Mouse (Mus musculus) heart, embryonic 16.5 days (tissue): Measurements from ENCODE around the gene Doc2b. TPM values are rescaled to one million over a fixed set of nuclear protein-coding genes. Genes with fewer than 3 reads are reported as not detected.

Experiments used
- ATAC-seq: fragments of 200-750 bp; cut with Nextera tagmentation; replicated peaks from 2 replicates; pipeline ENCODE4 v1.8.0; 2017; ENCODE audit warnings: moderate number of reproducible peaks; ENCODE audit not compliant: insufficient read depth, low FRiP score; ENCODE audit errors: extremely low read depth
- H3K27ac ChIP-seq: fragments of 300-500 bp; sonication (generic); 2 replicates; pipeline ENCODE4 v1.5.1; 2014; ENCODE audit warnings: mild to moderate bottlenecking, low read length, control low read depth, moderate library complexity
- H3K27me3 ChIP-seq: fragments of 300-500 bp; sonication (generic); 2 replicates; pipeline ENCODE4 v1.6.1; 2014; ENCODE audit warnings: low read length, mixed read lengths; ENCODE audit not compliant: control insufficient read depth, insufficient read depth
- H3K36me3 ChIP-seq: fragments of 300-500 bp; sonication (generic); 2 replicates; pipeline ENCODE4 v1.6.1; 2014; ENCODE audit not compliant: control insufficient read depth, insufficient read depth
- H3K4me1 ChIP-seq: fragments of 300-500 bp; sonication (generic); 2 replicates; pipeline ENCODE4 v1.6.1; 2014; ENCODE audit warnings: low read length, mixed read lengths; ENCODE audit not compliant: control insufficient read depth, insufficient read depth
- H3K4me2 ChIP-seq: fragments of 300-500 bp; sonication (generic); 2 replicates; pipeline ENCODE4 v1.6.1; 2014; ENCODE audit warnings: low read depth, mild to moderate bottlenecking, control low read depth, low read length
- H3K4me3 ChIP-seq: fragments of 300-500 bp; sonication (generic); 2 replicates; pipeline ENCODE4 v1.5.1; 2014; ENCODE audit warnings: mild to moderate bottlenecking, control low read depth, low read length
- H3K9ac ChIP-seq: fragments of 300-500 bp; sonication (generic); 2 replicates; pipeline ENCODE4 v1.6.1; 2014; ENCODE audit warnings: low read length, control low read depth
- H3K9me3 ChIP-seq: fragments of 300-500 bp; sonication (generic); replicated peaks from 2 replicates; pipeline ENCODE4 v1.6.1; 2016; ENCODE audit warnings: low read length; ENCODE audit not compliant: control insufficient read depth
- WGBS: fragments of 180-500 bp; shearing (Covaris S2); extraction: QIAGEN DNeasy Blood & Tissue Kit; methylation state at CpG from one replicate; pipeline ENCODE4 v1.1.7; 2014; 5-methylcytosine and 5-hydroxymethylcytosine counted together
- polyA plus RNA-seq: library from polyadenylated mRNA; unstranded; fragments of >200 nt; fragmentation: Nextera tagmentation; extraction: Ambion mirVana; gene quantifications from 2 replicates; pipeline ENCODE4 v1.2.1, GENCODE M21; 2015

The Doc2b gene
- polyA plus RNA-seq, 1 experiment from 2014 or later, result 0.18 TPM

DNA sequence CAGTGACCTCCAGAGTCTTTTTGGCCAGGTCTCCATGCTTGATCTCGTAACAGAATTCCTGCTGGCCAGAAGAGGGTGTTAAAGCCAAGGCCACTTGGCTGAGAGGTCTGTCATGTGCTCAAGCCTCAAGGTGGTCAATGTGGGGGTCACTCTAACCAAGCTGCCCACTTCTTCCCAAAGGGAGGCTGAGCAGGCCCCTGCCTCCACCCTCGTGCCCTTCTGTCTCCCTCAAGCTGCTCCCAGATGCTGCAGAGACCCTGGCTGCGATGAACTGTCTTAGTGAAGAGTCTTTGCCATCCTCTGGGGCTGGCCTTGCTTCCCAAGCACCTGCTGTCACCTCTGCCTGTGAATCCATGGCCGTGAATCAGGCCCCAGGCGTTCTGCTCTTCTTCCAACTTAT is 23.3 kb downstream of the Doc2b start:
- ATAC-seq, result no peak

DNA sequence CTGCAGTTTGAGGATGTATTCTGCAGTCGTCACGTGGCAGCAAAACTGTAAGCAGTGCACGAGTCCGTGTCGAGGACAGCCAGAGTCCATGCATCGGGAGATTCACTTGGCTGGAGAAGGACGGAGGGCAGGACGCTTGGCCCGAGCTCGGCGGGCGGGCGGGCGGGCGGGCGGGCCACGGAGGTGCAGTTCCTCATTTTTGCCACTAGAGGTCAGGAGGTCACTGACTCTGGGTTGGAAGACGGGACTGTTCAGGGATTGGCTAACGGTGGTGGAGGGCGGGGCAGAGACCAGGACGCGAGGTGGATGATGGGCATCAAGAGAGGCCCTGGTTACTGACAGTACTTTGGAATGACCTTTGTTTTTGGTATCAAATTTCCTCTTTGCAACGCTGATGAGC is 26.6 kb downstream of the Doc2b start:
- peak overlapping the region; percentile 33 for H3K4me3 ChIP-seq
- H3K27me3 ChIP-seq, result no peaks in the 10 kb centered on the region
- H3K9ac ChIP-seq, result peak overlapping the region; percentile 49; the same call in 1 of the 2 replicates
- peak overlapping the region; percentile 46 for H3K27ac ChIP-seq
- H3K36me3 ChIP-seq, result peaks cover 18% of the 10 kb centered on the region
- no peaks in the 10 kb centered on the region for H3K9me3 ChIP-seq
- H3K4me2 ChIP-seq, result peak overlapping the region; percentile 64
- H3K4me1 ChIP-seq, result peaks cover 11% of the 10 kb centered on the region
- ATAC-seq, result peak; percentile 93
- WGBS, result under 1% methylated on average over 23 of the region's 23 CpGs

More for the DNA sequence above, 23.3 kb downstream of the Doc2b start:
- no peak overlapping the region for H3K9ac ChIP-seq
- no peak overlapping the region for H3K4me2 ChIP-seq
- H3K4me1 ChIP-seq, result peaks cover 11% of the 10 kb centered on the region
- H3K9me3 ChIP-seq, result no peaks in the 10 kb centered on the region
- no peaks in the 10 kb centered on the region for H3K27me3 ChIP-seq
- H3K27ac ChIP-seq, result no peak overlapping the region
- no peak overlapping the region for H3K4me3 ChIP-seq
- WGBS, result 69% methylated on average over 5 of the region's 5 CpGs
- peaks cover 3% of the 10 kb centered on the region for H3K36me3 ChIP-seq

DNA sequence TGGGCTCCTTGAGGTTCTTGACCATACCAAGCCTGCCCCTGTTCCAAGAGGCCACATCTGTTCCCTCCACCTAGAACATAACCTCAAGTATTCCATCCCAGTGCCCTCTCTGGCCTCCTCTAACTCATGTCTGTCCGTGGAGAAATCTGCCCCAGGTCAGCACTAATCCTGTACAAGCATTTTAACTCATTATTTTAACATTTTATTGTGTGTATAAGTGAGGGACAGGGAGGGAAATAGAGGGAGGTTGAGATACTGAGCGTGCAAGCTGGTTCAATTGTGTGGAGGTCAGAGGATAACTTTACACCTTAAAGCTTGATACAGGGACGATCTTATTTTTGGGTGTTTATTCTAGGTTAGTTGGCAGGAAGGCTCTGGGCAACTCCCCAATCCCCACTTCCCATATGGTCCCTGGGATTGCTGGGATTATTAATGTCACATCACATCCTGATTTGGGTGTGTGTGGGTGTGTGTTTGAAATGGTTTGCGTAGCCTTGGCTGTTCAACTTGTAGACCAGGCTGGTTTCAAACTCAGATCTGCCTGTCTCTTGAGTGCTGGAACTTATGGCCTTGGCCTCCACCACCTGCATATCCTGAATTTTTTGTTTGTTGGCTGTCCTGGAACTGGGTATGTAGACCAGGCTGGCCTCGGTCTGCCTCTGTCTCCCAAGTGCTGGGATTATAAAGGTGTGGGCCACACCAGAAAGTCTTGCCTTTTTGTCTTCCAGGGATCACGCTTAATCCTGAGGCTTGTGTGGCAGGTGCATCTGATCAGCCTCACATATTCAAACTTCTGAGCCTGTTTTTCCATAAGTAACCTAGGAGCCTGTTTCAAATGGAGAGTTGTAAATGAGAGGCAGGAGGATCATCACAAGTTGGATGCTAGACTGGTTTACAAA is 27.5 kb downstream of the Doc2b start:
- no peaks in the 10 kb centered on the region for H3K27me3 ChIP-seq
- 55% methylated on average over 6 of the region's 6 CpGs for WGBS
- H3K4me3 ChIP-seq, result no peak overlapping the region
- H3K36me3 ChIP-seq, result peaks cover 22% of the 10 kb centered on the region
- H3K9me3 ChIP-seq, result no peaks in the 10 kb centered on the region
- peaks cover 11% of the 10 kb centered on the region for H3K4me1 ChIP-seq
- H3K4me2 ChIP-seq, result peak overlapping the region; percentile 64
- peak overlapping the region; percentile 49; the same call in 1 of the 2 replicates for H3K9ac ChIP-seq
- no peak for ATAC-seq
- peak overlapping the region; percentile 43; the same call in 1 of the 2 replicates for H3K27ac ChIP-seq

DNA sequence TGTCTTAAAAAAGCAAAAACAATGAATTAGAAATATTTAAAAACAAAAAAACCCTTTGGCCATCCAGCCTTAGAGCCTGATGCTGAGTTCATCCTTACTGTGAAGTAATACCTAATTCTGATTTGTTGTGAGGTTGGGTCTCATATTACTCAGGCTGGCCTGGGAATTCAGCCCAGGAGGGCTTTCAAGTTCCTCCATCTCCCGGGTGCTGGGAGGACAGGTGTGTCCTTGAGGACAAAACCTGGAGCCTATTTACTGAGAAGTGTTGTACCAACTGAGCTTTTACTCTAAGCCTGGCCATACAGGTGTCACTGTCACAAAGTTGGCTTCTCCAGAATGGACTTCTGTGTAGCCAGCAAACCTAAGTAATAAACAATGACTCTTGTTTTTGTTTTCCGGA is 28.8 kb downstream of the Doc2b start:
- Histone ChIP-seq H3K4me2 (no peak overlapping the region), H3K36me3 (peaks cover 26% of the 10 kb centered on the region), H3K9me3 (no peaks in the 10 kb centered on the region), H3K4me3 (no peak overlapping the region), H3K27ac (peak overlapping the region; percentile 3; the same call in 1 of the 2 replicates), H3K9ac (no peak overlapping the region), H3K27me3 (no peaks in the 10 kb centered on the region), H3K4me1 (peaks cover 11% of the 10 kb centered on the region)
- WGBS, result 64% methylated on average over 2 of the region's 2 CpGs
- ATAC-seq, result no peak

DNA sequence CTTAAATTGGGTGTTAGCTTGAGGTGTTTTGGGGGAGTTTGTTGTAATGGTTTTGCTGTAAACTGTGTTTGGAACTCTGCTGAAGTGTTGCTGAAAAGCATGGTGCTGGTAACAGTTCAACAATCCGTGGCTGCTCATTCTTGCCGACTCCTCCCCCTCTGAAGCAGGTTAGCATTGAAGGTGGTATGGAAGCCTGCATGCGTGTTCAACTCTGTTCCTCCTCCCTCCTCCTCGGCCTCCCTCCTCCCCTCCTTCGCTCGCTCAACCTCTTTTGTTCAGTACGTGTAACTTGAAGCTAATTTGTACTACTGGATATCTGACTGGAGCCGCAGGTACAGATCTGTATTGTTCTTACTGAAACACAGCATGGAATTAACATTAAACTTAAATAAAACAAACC is 30.7 kb downstream of the Doc2b start:
- 79% methylated on average over 8 of the region's 8 CpGs for WGBS
- Histone ChIP-seq H3K36me3 (peaks cover 34% of the 10 kb centered on the region), H3K27ac (no peak overlapping the region), H3K4me3 (no peak overlapping the region), H3K4me2 (no peak overlapping the region), H3K9me3 (no peaks in the 10 kb centered on the region), H3K27me3 (no peaks in the 10 kb centered on the region), H3K4me1 (peaks cover 11% of the 10 kb centered on the region), H3K9ac (no peak overlapping the region)
- ATAC-seq, result no peak

DNA sequence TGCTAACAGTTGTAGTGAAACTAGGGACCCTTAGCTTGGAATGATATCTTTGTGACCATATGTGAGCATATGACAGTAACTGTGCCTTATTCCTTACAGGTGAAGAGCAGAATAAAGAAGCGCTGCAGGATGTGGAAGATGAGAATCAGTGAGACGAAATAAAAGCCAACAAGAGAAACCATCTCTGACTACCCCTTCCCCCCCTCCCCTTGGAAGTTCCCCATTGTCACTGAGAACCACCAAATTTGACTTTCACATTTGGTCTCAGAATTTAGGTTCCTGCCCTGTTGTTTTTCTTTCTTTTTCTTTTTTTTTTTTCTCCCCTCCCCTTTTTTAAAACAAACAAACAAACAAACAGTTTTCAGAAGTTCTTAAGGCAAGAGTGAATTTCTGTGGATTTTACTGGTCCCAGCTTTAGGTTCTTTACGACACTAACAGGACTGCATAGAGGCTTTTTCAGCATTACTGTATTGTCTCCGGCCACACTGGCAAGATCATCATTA is 31.3 kb downstream of the Doc2b start:
- no peak overlapping the region for H3K4me3 ChIP-seq
- WGBS, result 82% methylated on average over 4 of the region's 4 CpGs
- peaks cover 8% of the 10 kb centered on the region for H3K4me1 ChIP-seq
- no peaks in the 10 kb centered on the region for H3K27me3 ChIP-seq
- no peak overlapping the region for H3K27ac ChIP-seq
- no peak overlapping the region for H3K9ac ChIP-seq
- no peak overlapping the region for H3K4me2 ChIP-seq
- no peak for ATAC-seq
- peaks cover 38% of the 10 kb centered on the region for H3K36me3 ChIP-seq
- H3K9me3 ChIP-seq, result no peaks in the 10 kb centered on the region

DNA sequence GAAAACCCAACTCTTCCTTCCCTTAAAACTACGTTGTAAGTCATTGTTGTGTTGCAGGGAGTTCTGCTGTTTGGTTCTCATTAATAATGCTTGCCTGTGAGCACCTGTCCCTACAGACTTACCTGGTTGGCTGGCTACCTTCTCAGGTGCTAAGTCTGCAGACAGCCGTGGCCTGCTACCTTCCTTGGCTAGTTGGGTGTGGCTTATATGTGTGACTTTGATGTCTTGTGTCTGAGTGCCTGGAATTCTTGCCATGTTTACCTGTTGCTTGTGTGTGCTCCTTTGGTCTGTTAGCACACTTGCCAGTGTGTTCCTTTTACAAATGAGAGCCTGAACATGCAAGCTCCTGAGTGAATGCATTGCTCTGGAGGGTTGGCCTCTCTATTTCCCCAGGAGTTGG is 33.1 kb downstream of the Doc2b start:
- Histone ChIP-seq H3K36me3 (peaks cover 47% of the 10 kb centered on the region), H3K9ac (no peak overlapping the region), H3K4me3 (no peak overlapping the region), H3K27ac (no peak overlapping the region), H3K9me3 (no peaks in the 10 kb centered on the region), H3K4me2 (no peak overlapping the region), H3K4me1 (no peaks in the 10 kb centered on the region; the same call in 1 of the 2 replicates), H3K27me3 (no peaks in the 10 kb centered on the region)
- WGBS, result 72% methylated on average over 2 of the region's 2 CpGs
- ATAC-seq, result no peak

DNA sequence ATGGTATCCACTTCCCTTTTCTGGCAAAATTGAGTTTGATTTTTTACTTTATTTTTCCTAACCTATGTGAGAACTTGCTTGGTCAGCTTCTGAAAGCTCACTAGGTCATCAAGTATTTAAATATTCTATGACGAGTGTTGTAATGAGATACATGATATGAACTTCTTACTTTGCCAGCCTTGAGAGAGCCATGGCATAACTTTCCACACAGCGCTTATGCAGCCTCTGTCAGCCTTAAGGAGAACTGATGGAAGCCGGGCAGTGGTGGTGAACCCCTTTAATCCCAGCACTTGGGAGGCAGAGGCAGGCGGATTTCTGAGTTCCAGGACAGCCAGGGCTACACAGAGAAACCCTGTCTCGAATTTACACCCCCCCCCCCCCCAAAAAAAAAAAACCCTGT is 35.1 kb downstream of the Doc2b start:
- Histone ChIP-seq H3K4me2 (no peak overlapping the region), H3K4me1 (no peaks in the 10 kb centered on the region; the same call in 1 of the 2 replicates), H3K4me3 (no peak overlapping the region), H3K27ac (no peak overlapping the region), H3K9ac (no peak overlapping the region), H3K27me3 (no peaks in the 10 kb centered on the region), H3K9me3 (no peaks in the 10 kb centered on the region), H3K36me3 (peaks cover 57% of the 10 kb centered on the region)
- WGBS, result 85% methylated on average over 5 of the region's 5 CpGs
- ATAC-seq, result no peak

DNA sequence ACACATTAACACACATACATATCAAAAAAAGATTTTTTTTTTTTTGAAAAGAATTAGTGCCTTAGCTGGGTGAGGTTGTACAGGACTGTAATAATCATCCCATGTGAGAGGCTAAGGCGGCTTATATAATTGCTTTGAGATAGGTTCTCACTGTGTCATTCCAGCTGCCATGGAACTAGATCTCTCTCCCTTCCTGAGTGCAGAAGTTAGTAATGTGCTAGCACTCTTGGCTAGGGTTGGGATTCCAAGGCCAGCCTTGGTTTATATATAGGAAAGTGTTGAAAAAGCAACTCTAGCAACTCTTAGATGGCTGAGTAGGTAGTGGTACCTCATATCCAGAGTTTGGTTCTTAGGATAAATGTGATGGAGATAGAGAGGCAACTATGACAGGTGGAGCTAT is 37.3 kb downstream of the Doc2b start:
- H3K27ac ChIP-seq, result no peak overlapping the region
- peaks cover 46% of the 10 kb centered on the region for H3K36me3 ChIP-seq
- no peaks in the 10 kb centered on the region; the same call in 1 of the 2 replicates for H3K4me1 ChIP-seq
- H3K4me2 ChIP-seq, result no peak overlapping the region
- 81% methylated on average over 1 of the region's 1 CpGs for WGBS
- no peaks in the 10 kb centered on the region for H3K9me3 ChIP-seq
- no peak for ATAC-seq
- H3K9ac ChIP-seq, result no peak overlapping the region
- H3K4me3 ChIP-seq, result no peak overlapping the region
- no peaks in the 10 kb centered on the region for H3K27me3 ChIP-seq
